Mouse (Mus musculus): Measurements from ENCODE around the gene Trove2.

Trove2 gene

DNA sequence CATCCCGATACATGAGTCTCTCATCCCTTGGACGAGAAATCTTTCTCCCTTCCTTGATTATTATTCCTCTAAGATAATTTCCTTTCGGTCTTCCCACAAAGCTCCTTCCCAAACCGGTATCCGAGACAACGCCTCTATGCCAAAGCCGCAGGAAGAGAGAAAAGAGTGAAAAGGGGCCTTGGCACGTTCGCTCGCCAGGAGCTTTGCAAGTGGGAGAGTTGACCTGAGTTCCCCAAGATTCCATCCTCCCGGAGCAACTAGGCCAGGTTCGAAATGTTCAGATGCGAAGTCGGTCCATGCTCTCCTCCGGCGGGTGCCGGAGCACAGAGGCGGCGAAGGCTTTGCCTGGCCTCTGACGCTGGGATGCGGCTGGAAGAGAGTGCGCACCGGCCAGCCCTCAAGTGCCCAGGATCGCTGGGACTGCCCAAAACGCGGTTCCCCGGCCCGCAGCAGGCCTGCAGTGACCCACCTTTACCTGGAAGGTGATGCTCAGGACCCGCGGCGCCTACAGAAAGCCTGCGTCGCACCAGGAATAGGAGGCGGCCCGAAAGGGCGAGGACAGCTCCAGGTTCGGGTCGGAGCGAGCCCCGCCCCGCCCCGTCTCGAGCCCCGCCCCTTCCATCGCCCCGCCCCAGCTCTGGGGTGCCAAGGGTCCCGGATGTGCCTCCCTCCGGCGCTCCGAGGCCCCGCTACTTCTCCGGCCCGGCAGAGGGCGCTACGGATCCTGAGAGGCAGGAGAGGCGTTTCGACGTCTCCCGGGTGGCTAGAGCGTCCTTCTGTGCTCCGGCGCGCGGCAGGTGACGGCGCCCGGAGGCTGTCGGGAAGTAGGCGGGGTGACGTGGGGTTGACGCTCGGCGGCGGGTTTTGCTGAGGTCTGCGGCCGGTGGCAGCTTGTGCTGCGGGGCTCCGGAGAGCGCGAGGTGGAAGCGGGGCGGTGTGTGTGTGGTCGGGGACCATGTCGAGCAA is at the start of gene Trove2, which contains the start of gene Uchl5:
TSS of gene Trove2 (minus strand) at position 623 of the 966 bp plus-strand sequence.
TSS of gene Uchl5 (plus strand) at position 827 of the 966 bp plus-strand sequence.
- peak; percentile 99 to 100 for DNase-seq

DNA sequence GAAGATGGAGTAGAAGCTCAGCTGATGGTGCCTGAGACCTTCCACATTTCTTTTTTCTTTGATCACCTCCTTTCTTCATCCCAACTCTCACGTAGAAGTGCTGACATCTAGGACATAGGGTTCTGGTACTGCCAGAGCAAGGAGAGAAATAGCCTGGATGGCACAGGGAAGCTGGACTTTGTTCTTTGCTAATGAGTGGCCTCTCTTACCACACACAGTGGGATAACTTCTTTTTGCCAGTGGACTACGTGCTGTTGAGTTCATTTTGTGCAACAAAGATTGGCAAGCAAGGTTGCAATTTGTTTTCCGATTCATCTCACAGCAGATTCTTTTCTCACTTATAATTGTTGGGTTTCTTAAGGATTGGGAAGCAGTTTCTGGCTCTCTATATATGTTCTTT is 45.8 kb upstream of the Trove2 start:
- no peak for DNase-seq

DNA sequence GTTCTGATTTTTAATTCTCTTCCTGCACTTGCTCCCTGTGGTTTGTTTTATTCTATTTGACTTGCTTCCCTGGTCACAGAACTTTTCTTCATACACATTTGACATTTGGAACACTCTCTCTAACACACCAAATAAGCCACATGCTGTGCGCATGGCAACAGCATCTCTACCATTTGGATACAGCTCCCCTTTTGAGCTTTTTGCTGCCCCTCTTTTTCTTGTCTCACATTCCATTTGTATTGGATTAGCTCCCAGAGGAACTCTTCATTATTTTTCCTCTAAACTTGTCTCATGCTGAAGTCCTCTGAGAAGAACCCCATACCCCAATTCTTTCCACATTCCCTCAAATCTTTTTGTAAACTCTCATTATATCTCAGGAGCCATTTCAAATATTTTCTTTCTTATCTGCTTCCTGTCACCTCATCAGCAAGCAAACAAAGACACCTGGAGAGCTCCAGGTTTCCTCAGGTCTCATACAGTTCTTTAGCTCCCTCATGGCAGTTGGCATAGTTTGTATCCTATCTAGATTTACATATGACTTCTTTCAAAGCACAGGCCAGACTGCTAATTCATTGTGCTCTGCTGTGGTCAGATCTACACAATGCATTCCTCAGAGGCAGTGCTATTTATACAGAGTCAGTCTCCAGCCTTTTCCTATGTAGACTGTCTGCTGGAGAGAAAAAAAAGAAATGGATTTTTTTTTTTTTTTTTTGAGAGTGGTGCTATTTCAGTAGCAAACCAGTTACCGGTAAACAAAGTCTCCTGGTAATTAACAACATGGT is 43.4 kb upstream of the Trove2 start:
- no peak for DNase-seq

GRCm38 (mm10) chr1:143813676-143814360 is 37.0 kb upstream of the Trove2 start:
- peak; percentile 73 to 84 for DNase-seq

GRCm38 (mm10) chr1:143809062-143809461 is 32.2 kb upstream of the Trove2 start:
- DNase-seq, result no peak

DNA sequence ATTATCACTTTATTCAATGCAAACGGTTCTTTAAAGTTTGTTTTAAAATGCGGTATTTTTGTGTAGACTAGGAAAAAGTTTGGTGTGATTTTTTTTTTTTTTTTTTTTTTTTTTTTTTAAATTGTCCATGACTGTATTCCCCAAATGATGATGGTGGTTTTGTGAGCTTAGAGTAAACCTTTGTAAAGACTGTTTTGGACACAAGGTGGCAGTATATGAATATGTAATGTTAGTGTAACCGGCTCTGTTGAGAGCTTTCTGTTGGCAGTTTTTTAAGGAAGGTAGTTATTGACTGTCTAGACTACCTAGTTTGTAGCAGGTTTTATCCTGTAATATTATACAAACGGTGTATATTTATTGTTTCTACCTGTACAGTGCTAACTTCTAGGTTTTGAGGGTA is 26.7 kb upstream of the Trove2 start:
- peak in 1 of 2 experiments; percentile 22 for DNase-seq

DNA sequence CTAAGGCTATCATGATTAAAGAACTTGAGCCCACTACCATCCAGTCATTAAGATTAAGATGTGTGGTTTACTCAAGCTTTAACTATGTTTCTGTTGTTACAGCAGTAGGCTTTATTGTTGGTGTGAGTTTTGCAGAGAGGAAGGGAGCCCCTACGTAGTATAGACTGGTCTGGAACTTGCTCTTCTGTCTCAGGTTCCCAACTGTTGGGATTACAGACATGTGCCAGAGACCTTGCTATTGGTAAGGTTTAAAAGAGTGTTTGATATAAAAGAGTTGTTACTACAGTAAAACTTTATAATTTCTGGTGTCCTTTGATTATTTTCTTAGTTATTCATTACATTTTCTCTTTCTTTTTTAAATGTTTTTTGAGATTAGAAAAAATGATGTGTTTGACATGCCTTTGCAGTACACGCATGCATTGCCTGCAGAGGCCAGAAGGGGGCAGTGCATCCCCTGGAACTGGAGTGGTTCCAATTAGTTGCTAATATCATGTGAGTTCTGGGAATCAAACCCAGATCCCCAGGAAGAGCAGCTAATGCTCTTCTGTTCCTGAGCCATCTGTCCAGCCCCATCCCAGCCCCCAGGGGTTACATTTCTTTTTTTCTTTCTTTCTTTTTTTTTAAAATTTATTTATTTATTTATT is 11.8 kb upstream of the Trove2 start:
- DNase-seq, result peak; percentile 13 to 41

DNA sequence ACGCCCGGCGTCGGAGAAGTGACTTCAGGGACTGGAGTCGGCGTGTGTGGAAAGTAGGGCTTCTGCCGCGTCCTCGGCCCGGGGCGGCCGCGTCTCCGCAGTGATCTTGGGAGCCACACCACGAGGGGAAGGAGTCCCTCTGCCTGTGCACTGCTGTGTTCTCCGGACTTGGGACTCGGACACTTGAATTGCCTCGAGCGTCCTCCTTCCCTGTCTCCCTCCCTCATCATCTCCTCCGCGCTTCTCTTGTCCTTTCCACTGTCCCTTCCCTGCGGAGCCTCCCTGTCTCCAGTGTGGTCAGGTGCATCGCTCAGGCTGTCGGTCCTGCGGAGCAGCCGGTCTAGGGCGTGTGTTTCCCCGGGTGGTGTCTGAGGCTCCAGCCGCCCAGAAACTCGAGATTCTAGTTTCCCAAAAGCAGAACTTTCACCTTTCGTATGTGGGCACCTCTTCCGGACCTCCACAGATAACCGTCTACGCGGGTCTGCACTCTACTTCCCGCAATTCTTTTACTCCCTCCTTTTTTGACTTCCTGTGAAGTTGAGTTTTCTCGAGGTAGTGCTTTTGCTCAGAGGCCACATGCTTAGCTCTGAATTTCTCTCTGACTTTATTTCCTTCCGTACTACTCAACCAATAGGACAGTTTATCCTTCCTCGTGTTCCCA is 820 bp upstream of the Trove2 start:
- no peak for DNase-seq

GRCm38 (mm10) chr1:143773909-143774308 is 3.0 kb downstream of the Trove2 start:
- DNase-seq, result no peak

GRCm38 (mm10) chr1:143773082-143773481 is 3.8 kb downstream of the Trove2 start:
- DNase-seq, result no peak

GRCm38 (mm10) chr1:143770444-143771109 is 6.3 kb downstream of the Trove2 start:
- DNase-seq, result no peak

GRCm38 (mm10) chr1:143766238-143766637 is 10.6 kb downstream of the Trove2 start:
- no peak for DNase-seq

DNA sequence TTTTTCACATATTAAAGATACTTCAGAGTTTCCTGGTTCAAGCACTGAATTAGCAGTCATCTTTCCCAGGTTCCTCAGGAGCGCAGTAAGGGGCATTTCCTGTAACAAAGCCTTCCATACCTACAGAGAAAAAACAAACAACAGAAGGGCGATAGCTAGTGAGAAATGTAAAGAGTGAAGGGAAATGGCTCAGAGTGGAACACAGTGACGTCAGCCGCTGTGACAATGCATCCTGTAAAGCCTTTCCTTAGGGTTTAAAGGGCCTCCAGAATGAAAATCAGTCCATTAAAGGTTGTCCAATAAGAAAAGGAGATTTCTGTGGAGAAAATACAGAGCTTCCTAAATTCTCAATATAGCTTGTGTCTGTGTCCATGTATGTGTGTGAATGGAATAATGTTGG is 11.1 kb downstream of the Trove2 start:
- no peak for DNase-seq

DNA sequence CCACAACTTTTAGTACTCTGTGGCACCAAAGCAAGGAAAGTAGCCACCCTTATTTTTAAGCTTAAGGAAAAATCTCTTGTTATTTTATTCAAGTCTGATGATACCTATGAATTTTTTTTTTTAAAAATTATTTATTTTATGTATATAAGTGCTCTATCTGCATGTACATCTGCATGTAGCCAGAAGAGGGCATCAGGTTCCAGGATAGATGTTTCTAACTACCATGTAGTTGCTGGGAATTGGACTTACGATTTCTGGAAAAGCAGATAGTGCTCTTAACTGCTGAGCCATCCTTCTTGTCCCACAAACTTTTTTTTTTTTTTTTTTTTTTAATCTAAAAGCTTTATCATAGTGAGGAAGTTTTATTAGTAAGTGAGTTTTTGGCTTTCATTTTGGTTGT is 12.4 kb downstream of the Trove2 start:
- no peak for DNase-seq

- DNase-seq, result no peak
These were observed 14.7 kb downstream of the Trove2 start for GRCm38 (mm10) chr1:143762159-143762558.

- DNase-seq, result no peak
These were observed 31.0 kb downstream of the Trove2 start for GRCm38 (mm10) chr1:143745871-143746270.

- no peak for DNase-seq
These were observed 34.7 kb downstream of the Trove2 start for GRCm38 (mm10) chr1:143742186-143742585.

GRCm38 (mm10) chr1:143741331-143741730 is 35.5 kb downstream of the Trove2 start:
- no peak for DNase-seq

DNA sequence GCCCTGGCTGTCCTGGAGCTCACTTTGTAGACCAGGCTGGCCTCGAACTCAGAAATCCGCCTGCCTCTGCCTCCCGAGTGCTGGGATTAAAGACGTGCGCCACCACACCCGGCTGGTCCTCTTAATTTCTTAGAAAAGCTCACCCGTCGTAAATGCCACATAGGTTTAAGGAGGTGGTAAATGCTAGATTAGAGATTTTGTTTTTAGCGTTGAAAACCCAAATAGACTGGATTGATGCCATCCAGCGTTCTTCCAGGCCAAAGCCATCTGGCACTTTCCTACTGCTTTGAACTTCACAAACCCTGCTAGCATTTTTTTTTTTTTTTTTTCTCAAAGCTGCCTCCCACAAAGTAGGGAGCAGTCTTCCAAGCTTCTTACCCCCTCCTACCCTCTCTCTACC is 36.3 kb downstream of the Trove2 start:
- DNase-seq, result peak; percentile 25 to 46

DNA sequence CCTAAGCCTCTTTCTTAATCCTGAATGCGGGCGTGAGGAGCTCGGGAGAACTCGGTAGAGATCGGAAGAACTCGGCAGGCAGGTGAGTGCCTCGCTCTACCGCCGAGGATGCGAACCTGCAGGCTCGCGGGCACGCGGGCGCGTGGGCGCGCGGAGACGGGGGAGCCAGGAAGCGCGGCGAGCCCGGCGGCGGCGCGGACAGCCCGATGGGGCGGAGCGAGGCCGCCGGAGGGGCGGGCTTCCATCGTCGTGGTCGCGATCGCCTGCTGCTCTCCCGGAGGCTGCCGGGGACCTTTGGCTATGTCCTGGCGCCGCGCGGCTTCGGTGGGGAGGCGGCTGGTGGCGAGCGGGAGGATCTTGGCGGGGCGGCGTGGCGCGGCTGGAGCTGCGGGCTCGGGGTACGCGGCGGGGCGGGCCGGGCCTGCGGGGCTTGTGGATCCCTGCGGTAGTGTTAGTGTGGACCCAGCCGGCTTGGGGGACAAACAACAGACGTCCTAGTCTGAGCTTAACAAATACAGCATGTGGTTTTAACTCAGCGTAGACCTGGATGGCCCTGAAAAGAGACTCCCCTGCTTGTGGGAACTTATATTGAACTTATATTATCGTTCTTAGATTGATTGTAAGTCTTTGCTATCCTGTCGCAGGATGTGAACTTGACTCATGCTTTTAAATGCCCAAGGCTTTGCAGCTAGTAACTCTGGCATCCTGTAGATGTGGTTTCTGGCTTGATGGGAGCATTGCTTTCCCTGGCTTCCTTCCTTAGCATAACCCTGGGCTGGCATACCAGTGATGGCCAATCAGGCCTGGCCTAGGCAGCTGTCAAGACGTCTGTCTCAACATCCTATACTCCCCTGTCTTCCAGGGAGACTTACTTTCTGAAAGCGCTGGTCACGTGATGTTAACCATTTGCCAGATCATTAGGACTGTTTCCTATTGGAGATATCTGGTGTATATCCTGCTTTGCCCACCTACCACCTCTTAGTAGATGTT is 37.2 kb downstream of the Trove2 start:
- peak; percentile 97 to 99 for DNase-seq
